Mouse (Mus musculus): Measurements from ENCODE around the gene Rsl24d1. TPM values are rescaled to one million over a fixed set of nuclear protein-coding genes. Genes with fewer than 3 reads are reported as not detected.
A peak's percentile ranks its signal among the peaks of the same experiment; 100 is the strongest.
"Not testable (repeated sequence)": the region's sequence is repeated elsewhere in the genome, so short reads cannot be mapped to it uniquely, and the experiment has no call there.

Rsl24d1 gene
- polyA plus RNA-seq, 1 experiment from 2014 or later: 33.3 TPM

DNA sequence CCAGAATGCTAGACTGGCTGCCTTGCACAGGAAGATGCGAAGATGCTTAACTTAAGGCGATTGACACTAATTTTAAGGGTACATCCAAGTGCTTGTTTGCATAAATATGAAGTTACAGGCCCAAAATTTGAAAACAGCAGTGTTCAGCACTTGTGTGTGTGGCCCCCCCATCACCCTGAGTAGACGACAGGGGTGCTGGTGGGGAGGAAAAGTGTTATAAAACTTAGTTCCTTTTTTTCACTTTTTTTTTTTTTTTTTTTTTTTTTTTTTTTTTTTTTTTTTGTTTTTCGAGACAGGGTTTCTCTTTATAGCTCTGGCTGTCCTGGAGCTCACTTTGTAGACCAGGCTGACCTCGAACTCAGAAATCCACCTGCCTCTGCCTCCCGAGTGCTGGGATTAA, 3.5 kb downstream of the Rsl24d1 start:
- 74% methylated on average over 5 of the region's 6 CpGs for WGBS (ENCODE audit: insufficient replicate concordance)
- not testable (repeated sequence) for H3K9ac ChIP-seq (ENCODE audit: low read depth, low read length); H3K27ac ChIP-seq (ENCODE audit: low read length); H3K9me3 ChIP-seq (replicated peaks; ENCODE audit: control insufficient read depth, low read length); H3K4me2 ChIP-seq (ENCODE audit: low read depth, low read length); H3K4me1 ChIP-seq (ENCODE audit: control insufficient read depth, low read depth, low read length); H3K27me3 ChIP-seq (ENCODE audit: control insufficient read depth, insufficient read depth, low read depth, low read length); H3K4me3 ChIP-seq (ENCODE audit: low read depth, low read length); ATAC-seq (ENCODE audit: low read depth)
- H3K36me3 ChIP-seq (ENCODE audit: control insufficient read depth, insufficient read depth): peaks cover 23% of the 10 kb centered on the region

DNA sequence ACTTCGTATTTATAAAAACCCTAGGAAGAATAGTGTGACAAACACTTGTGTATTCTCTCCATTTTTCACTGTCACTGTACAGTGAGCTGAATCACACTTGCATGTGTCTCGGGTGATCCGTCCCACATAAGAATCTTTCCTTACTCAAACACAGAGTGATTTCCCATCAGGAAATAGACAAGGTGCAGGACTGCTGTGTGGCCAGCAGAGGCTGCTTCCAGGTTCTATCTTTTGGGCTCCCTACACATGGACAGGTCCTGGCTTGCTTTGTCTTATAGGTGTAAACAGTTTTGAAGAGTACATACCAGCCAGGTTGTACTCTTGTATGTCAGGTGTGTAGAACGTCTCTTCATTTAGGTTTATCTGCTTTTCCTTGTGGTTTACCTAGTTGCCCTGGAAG, 4.8 kb downstream of the Rsl24d1 start:
- ATAC-seq (ENCODE audit: low read depth): no peak
- no peak overlapping the region for H3K4me3 ChIP-seq (ENCODE audit: low read depth, low read length)
- H3K27me3 ChIP-seq (ENCODE audit: control insufficient read depth, insufficient read depth, low read depth, low read length): no peaks in the 10 kb centered on the region
- no peak overlapping the region for H3K27ac ChIP-seq (ENCODE audit: low read length)
- peaks cover 4% of the 10 kb centered on the region for H3K4me1 ChIP-seq (ENCODE audit: control insufficient read depth, low read depth, low read length)
- 73% methylated on average over 4 of the region's 4 CpGs for WGBS (ENCODE audit: insufficient replicate concordance)
- no peaks in the 10 kb centered on the region for H3K9me3 ChIP-seq (replicated peaks; ENCODE audit: control insufficient read depth, low read length)
- no peak overlapping the region for H3K4me2 ChIP-seq (ENCODE audit: low read depth, low read length)
- peaks cover 26% of the 10 kb centered on the region for H3K36me3 ChIP-seq (ENCODE audit: control insufficient read depth, insufficient read depth)
- no peak overlapping the region for H3K9ac ChIP-seq (ENCODE audit: low read depth, low read length)

DNA sequence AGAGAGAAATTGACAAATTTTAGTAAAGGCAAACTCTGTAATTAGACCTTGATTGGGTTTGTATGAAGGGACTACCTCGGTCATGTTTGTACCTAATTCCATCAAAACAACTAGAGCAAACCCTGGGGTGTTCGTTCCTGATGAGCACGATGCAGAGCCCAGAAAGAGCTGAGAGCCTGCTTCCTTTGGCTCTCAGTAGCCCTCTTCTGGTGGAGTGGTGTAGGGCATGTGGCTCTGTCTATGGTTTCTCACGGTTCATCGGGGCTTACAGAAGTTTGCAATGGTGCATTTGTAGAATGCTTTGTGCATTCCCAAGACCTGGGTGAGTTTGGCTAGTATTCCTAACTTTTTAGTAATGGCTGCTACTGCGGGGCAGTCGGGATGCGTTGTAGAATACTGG, 8.5 kb downstream of the Rsl24d1 start:
- Histone ChIP-seq H3K4me1 (ENCODE audit: control insufficient read depth, low read depth, low read length) (no peaks in the 10 kb centered on the region), H3K27me3 (ENCODE audit: control insufficient read depth, insufficient read depth, low read depth, low read length) (no peaks in the 10 kb centered on the region), H3K4me3 (ENCODE audit: low read depth, low read length) (no peak overlapping the region), H3K4me2 (ENCODE audit: low read depth, low read length) (no peak overlapping the region), H3K9me3 (replicated peaks; ENCODE audit: control insufficient read depth, low read length) (no peaks in the 10 kb centered on the region), H3K9ac (ENCODE audit: low read depth, low read length) (no peak overlapping the region), H3K36me3 (ENCODE audit: control insufficient read depth, insufficient read depth) (peaks cover 28% of the 10 kb centered on the region), H3K27ac (ENCODE audit: low read length) (no peak overlapping the region)
- no peak for ATAC-seq (ENCODE audit: low read depth)
- WGBS (ENCODE audit: insufficient replicate concordance): 64% methylated on average over 8 of the region's 8 CpGs

DNA sequence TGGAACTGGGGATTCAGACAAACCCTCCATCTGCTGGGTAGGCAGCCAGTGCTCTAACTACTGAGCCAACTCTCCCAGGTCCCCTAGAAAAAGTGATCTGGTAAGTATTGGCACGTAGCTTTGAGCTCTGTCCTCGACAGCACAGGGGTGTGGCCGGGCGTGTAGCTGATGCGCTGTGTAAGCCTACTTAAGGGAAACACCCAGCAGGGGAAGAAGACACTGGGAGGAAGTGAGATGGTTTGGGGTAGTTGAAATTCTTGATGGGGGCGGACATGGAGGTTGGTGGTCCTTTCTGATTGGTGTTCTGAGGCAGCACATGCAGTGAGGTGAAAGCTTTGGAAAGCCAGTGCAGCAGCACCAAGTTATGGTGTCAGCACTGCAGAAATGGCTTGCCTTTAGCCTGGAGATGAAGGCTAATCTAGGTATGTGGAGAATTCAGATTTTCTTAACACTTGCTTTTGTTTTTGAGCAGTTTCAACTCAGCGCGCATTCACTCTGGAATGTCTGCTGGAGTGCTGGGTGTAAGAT, 11.9 kb downstream of the Rsl24d1 start:
- Histone ChIP-seq H3K27ac (ENCODE audit: low read length) (no peak overlapping the region), H3K4me3 (ENCODE audit: low read depth, low read length) (no peak overlapping the region), H3K36me3 (ENCODE audit: control insufficient read depth, insufficient read depth) (peaks cover 23% of the 10 kb centered on the region), H3K9ac (ENCODE audit: low read depth, low read length) (no peak overlapping the region), H3K27me3 (ENCODE audit: control insufficient read depth, insufficient read depth, low read depth, low read length) (no peaks in the 10 kb centered on the region), H3K4me1 (ENCODE audit: control insufficient read depth, low read depth, low read length) (no peaks in the 10 kb centered on the region), H3K4me2 (ENCODE audit: low read depth, low read length) (no peak overlapping the region), H3K9me3 (replicated peaks; ENCODE audit: control insufficient read depth, low read length) (no peaks in the 10 kb centered on the region)
- no peak for ATAC-seq (ENCODE audit: low read depth)
- WGBS (ENCODE audit: insufficient replicate concordance): 58% methylated on average over 8 of the region's 8 CpGs

DNA sequence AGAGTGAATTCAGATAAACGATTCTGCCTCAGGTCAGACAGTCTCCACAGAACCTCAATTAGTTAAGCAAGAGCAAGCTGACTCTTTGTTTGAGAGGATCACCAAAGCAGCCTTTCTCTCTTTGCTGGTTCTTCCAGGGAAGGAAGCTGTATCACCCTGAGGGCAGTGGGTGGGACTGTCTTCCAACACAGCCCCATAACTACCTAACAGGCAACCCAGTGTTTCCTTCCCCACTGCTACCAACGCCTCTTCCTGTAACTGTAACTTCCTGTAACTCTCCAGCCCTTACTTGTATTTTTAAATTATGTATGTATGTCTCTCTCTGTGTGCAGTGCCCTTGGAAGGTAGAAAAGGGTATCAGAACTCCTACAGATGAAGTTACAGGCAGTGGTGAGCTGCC, 14.2 kb downstream of the Rsl24d1 start:
- Histone ChIP-seq H3K4me1 (ENCODE audit: control insufficient read depth, low read depth, low read length) (no peaks in the 10 kb centered on the region), H3K27ac (ENCODE audit: low read length) (peak overlapping the region; percentile 43), H3K27me3 (ENCODE audit: control insufficient read depth, insufficient read depth, low read depth, low read length) (no peaks in the 10 kb centered on the region), H3K9ac (ENCODE audit: low read depth, low read length) (no peak overlapping the region), H3K4me2 (ENCODE audit: low read depth, low read length) (no peak overlapping the region), H3K36me3 (ENCODE audit: control insufficient read depth, insufficient read depth) (peaks cover 10% of the 10 kb centered on the region; the same call in 1 of the 2 replicates), H3K4me3 (ENCODE audit: low read depth, low read length) (no peak overlapping the region), H3K9me3 (replicated peaks; ENCODE audit: control insufficient read depth, low read length) (no peaks in the 10 kb centered on the region)
- ATAC-seq (ENCODE audit: low read depth): no peak
- WGBS (ENCODE audit: insufficient replicate concordance): 33% methylated on average over 2 of the region's 2 CpGs

DNA sequence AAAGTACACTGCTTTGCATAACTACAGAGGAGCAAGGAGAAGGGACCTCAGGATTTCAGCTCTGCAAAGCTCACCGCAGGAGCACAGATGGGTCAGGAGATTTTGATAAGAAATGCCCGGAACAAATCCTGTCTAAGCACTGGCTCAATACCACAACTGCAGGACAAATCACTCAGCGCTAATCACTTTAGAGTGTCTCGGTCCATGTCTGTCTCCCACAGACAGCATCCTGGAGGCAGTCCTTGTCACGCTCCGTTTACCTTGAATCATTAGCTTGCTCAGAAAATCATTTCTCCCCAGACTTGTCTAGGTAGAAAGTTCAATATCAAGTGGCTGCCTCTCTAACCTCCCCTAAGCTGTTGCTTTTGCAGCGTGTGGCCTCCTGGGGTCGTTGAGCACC, 16.6 kb downstream of the Rsl24d1 start:
- Histone ChIP-seq H3K27ac (ENCODE audit: low read length) (no peak overlapping the region), H3K27me3 (ENCODE audit: control insufficient read depth, insufficient read depth, low read depth, low read length) (no peaks in the 10 kb centered on the region), H3K9me3 (replicated peaks; ENCODE audit: control insufficient read depth, low read length) (no peaks in the 10 kb centered on the region), H3K4me3 (ENCODE audit: low read depth, low read length) (no peak overlapping the region), H3K9ac (ENCODE audit: low read depth, low read length) (no peak overlapping the region), H3K4me1 (ENCODE audit: control insufficient read depth, low read depth, low read length) (no peaks in the 10 kb centered on the region), H3K4me2 (ENCODE audit: low read depth, low read length) (no peak overlapping the region), H3K36me3 (ENCODE audit: control insufficient read depth, insufficient read depth) (peaks cover 8% of the 10 kb centered on the region; the same call in 1 of the 2 replicates)
- WGBS (ENCODE audit: insufficient replicate concordance): 76% methylated on average over 8 of the region's 8 CpGs
- ATAC-seq (ENCODE audit: low read depth): no peak

DNA sequence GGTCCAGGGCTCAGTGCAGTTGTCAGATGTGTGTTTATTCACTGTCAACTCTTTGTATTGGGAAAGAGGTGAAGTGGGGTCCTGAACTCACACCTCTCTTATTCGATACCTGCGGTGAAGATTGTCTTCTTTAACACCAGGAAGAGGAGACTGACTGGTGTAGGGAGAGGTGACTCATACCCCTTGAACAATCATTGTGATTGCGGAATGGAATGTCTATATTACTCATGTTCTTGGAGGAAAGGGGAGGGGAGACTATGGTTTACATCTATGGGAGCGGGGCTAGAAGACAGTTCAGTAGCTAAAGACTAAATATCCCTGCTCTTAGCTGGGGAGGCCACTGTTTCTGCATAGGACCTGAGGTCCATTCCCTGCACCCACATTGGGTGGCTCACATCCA, 17.3 kb downstream of the Rsl24d1 start:
- 82% methylated on average over 4 of the region's 4 CpGs for WGBS (ENCODE audit: insufficient replicate concordance)
- no peaks in the 10 kb centered on the region for H3K4me1 ChIP-seq (ENCODE audit: control insufficient read depth, low read depth, low read length)
- no peaks in the 10 kb centered on the region for H3K9me3 ChIP-seq (replicated peaks; ENCODE audit: control insufficient read depth, low read length)
- no peak overlapping the region for H3K27ac ChIP-seq (ENCODE audit: low read length)
- H3K4me3 ChIP-seq (ENCODE audit: low read depth, low read length): no peak overlapping the region
- H3K4me2 ChIP-seq (ENCODE audit: low read depth, low read length): no peak overlapping the region
- peaks cover 8% of the 10 kb centered on the region; the same call in 1 of the 2 replicates for H3K36me3 ChIP-seq (ENCODE audit: control insufficient read depth, insufficient read depth)
- no peaks in the 10 kb centered on the region for H3K27me3 ChIP-seq (ENCODE audit: control insufficient read depth, insufficient read depth, low read depth, low read length)
- H3K9ac ChIP-seq (ENCODE audit: low read depth, low read length): no peak overlapping the region
- ATAC-seq (ENCODE audit: low read depth): no peak

DNA sequence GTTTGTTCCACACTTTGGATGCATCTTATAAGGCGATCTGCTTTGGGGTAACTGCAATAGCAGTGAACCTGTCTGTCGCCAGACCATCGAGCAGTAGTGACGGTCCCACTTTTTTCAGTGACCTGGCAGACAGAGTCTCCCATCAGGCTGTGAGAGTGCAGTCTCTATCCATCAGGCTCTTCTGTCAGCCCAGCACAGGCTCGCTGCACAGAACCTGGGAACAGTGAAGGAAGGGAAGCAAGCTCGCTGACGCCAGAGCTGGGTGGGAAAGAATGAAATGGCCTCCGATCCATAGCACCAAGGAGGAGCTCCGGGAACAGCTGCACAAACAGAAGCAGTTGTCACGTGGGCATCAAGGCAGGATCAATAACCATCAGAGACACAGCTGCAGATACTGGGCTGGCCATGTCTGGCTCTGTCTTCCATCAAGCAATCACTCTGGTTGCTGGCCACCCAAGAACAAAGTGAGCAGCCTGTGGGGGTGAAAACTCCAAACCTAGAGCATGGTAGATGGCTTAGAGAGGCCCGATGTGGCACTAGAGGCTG, 24.2 kb downstream of the Rsl24d1 start:
- WGBS (ENCODE audit: insufficient replicate concordance): 54% methylated on average over 11 of the region's 11 CpGs
- no peak for ATAC-seq (ENCODE audit: low read depth)
- H3K4me2 ChIP-seq (ENCODE audit: low read depth, low read length): no peak overlapping the region

DNA sequence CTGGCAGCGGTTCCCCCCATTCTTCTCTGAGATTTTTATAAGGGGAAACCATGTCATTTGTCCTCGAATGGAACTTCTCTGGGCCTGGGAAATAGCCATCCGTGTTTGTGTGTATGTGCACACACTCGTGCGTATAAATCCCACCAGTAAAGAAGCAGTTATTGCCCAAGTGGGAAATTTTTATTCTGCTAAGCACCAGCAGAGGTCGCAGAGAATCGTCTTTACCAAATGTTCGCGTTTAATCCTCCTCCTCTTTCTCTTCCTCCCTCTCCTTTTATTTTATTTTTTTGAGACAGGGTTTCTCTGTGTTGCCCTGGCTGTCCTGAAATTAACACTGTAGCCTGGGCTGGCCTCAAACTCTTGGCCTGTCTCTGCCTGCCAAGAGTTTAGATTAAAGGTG, 41.1 kb downstream of the Rsl24d1 start:
- H3K9me3 ChIP-seq (replicated peaks; ENCODE audit: control insufficient read depth, low read length): peaks cover 6% of the 10 kb centered on the region
- no peak overlapping the region for H3K4me2 ChIP-seq (ENCODE audit: low read depth, low read length)
- ATAC-seq (ENCODE audit: low read depth): no peak
- no peaks in the 10 kb centered on the region for H3K4me1 ChIP-seq (ENCODE audit: control insufficient read depth, low read depth, low read length)
- H3K36me3 ChIP-seq (ENCODE audit: control insufficient read depth, insufficient read depth): no peaks in the 10 kb centered on the region
- no peaks in the 10 kb centered on the region for H3K27me3 ChIP-seq (ENCODE audit: control insufficient read depth, insufficient read depth, low read depth, low read length)
- no peak overlapping the region for H3K27ac ChIP-seq (ENCODE audit: low read length)
- H3K4me3 ChIP-seq (ENCODE audit: low read depth, low read length): no peak overlapping the region
- 42% methylated on average over 9 of the region's 9 CpGs for WGBS (ENCODE audit: insufficient replicate concordance)
- H3K9ac ChIP-seq (ENCODE audit: low read depth, low read length): no peak overlapping the region

More for the DNA sequence above, 24.2 kb downstream of the Rsl24d1 start:
- Histone ChIP-seq H3K27ac (ENCODE audit: low read length) (no peak overlapping the region), H3K27me3 (ENCODE audit: control insufficient read depth, insufficient read depth, low read depth, low read length) (no peaks in the 10 kb centered on the region), H3K4me3 (ENCODE audit: low read depth, low read length) (no peak overlapping the region), H3K36me3 (ENCODE audit: control insufficient read depth, insufficient read depth) (no peaks in the 10 kb centered on the region), H3K4me1 (ENCODE audit: control insufficient read depth, low read depth, low read length) (no peaks in the 10 kb centered on the region), H3K9me3 (replicated peaks; ENCODE audit: control insufficient read depth, low read length) (no peaks in the 10 kb centered on the region), H3K9ac (ENCODE audit: low read depth, low read length) (no peak overlapping the region)
